Mouse (Mus musculus) common myeloid progenitor, adult 5-6 weeks (primary cell): Measurements from ENCODE around the gene Slc25a38. TPM values are rescaled to one million over a fixed set of nuclear protein-coding genes. Genes with fewer than 3 reads are reported as not detected.

Source experiments
- ATAC-seq: replicated peaks from 2 replicates; pipeline ENCODE4 v1.8.0; 2016; ENCODE audit warnings: low read depth, mild to moderate bottlenecking, moderate TSS enrichment, inconsistent platforms; ENCODE audit not compliant: poor library complexity, severe bottlenecking
- total RNA-seq: library from RNA; stranded (forward); fragments of 200-1000, 187-1606 nt; gene quantifications from 2 replicates; pipeline ENCODE4 v1.2.3, GENCODE M21; 2017

The Slc25a38 gene
- total RNA-seq, result 31.2 and 41.1 TPM in 2 replicates

DNA sequence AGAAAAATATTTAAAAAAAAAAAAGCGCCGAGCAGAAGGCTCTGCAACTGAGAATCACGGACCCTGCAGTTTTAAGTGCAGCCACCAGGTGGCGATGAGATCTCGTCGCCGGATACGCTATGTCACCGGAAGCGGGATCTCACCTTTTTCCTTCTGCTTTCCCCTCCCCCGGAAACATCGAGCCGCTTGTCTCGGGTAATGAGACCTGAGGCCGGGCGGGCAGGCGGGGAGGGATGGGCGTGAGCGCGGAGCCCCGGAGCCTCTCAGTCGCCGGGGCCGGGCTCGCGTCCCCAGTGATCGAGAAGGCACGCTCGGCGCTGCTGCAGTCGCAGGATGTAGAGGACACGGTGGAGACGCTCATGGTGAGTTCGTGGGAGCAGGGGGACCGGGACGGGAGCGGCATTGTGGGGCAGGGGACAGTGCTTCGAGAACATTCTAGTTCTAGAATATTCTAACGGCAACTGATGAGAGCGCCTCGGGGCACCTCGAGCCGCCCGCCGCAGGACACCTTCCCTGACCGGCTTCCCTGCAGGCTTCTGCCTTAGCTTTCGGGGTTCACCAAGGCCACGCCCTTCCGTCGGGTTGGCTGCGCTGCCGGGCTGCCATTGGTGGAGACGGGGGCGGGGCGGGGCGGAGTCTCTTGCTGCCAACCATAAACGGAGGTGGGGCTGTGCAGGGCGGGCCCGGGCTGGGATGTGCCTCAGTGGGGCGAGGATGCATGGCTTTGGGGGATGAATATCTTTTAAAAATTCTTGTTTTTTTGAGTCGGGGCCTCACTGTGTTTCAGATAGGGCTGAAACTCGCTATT lies at the start of gene Slc25a38:
Gene Slc25a38, plus strand, starts transcription at position 164 of the 808 bp plus-strand sequence.
- peak; percentile 89 for ATAC-seq

- no peak for ATAC-seq
These were observed 45.9 kb upstream of the Slc25a38 start for GRCm38 (mm10) chr9:120064317-120064716.

- no peak for ATAC-seq
These were observed 42.6 kb upstream of the Slc25a38 start for GRCm38 (mm10) chr9:120067609-120068008.

- peak; percentile 91 for ATAC-seq
These were observed 42.1 kb upstream of the Slc25a38 start for GRCm38 (mm10) chr9:120068047-120068446.

GRCm38 (mm10) chr9:120069779-120070178 lies 40.4 kb upstream of the Slc25a38 start, which contains the start of gene Cx3cr1:
Cx3cr1 (minus strand) TSS chr9:120069879.
- ATAC-seq, result no peak

GRCm38 (mm10) chr9:120071251-120071650 lies 38.9 kb upstream of the Slc25a38 start:
- no peak for ATAC-seq

GRCm38 (mm10) chr9:120073169-120073568 lies 37.0 kb upstream of the Slc25a38 start:
- peak; percentile 70 for ATAC-seq

GRCm38 (mm10) chr9:120074516-120074915 lies 35.7 kb upstream of the Slc25a38 start:
- no peak for ATAC-seq

DNA sequence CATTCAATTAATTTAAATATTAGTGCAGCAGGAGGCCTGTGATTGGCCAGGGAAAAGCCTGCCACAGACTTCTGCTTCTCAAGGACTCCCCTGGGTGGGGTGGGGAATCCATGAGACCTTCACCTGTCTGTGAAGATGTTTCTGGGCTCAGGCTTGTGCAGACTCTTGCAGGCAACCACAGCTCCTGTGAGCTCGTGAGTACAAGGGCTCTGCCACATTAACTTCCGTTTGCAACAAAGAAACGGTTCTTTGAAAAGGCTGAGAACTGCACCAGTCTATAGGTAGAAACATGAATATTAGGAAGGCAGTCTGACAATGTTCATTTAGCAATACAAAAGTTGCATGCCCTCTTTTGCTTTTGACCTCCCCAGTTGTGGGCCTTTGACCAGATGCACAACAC lies 31.9 kb upstream of the Slc25a38 start:
- ATAC-seq, result no peak

DNA sequence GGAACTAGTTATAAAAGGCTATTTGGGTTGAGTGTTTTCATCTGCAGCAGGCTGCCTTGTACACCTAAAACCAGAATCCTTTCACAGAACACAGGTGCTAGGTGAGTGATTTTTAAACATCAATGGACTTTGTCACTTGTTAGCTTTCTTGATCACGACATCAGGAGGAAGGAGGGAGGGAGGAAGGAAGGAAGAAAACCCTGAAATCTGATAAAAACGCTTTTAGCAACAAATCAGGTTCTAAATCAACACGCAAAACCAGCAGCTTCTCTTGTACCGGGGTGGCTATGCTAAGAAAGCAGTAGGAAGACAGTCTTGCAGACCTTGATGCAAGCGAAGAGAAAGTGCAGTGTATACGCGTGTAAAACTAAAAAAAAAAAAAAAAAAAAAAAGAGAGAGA lies 30.3 kb upstream of the Slc25a38 start:
- no peak for ATAC-seq

DNA sequence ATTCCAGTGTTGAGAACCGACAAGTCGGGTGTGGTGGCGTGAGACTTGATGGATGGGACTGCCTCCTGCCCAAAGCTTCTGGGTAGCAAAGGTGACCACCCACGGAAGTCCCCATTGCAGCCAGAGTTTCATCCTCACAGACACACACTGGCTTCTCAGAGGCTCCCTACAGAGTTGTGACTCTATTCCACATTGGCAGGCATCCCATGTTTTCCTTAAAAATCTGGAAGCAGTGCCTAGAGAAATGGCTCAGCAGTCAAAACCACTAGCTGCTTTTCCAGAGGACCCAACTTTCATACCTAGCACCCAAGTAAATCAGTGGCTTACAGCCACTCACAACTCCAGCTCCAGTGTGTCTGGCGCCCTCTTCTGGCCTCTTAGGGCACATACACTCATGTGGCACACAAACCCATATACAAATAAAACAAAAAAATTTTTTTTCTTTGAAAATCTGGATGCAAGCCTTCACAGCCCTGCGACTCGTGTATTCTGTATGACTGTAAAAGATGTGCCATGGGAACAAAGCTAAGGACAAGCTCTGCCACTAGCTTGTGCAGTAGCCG lies 29.5 kb upstream of the Slc25a38 start:
- no peak for ATAC-seq

GRCm38 (mm10) chr9:120081247-120081646 lies 28.9 kb upstream of the Slc25a38 start:
- no peak for ATAC-seq

DNA sequence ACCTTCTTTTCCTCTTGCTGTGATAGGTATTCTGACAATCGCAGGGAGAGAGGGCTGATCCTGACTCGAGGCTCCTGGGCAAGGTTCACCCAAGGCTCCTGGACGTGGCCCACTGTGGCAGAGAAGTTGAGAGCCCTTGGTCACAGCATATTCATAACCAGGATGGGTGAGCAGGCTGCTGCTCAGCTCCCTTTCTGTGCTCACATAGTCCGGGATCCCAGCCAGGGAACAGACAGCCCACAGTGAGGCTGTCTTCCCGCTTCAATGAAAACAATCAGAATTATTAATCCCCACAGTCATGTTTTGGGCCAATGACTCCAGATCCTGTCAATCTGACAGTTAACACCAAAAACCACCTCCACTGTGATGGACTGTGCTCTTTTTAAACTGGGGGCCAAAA lies 28.2 kb upstream of the Slc25a38 start:
- no peak for ATAC-seq

GRCm38 (mm10) chr9:120082691-120083090 lies 27.5 kb upstream of the Slc25a38 start:
- no peak for ATAC-seq

- ATAC-seq, result peak; percentile 92
These were observed 26.8 kb upstream of the Slc25a38 start for GRCm38 (mm10) chr9:120083158-120083894.

DNA sequence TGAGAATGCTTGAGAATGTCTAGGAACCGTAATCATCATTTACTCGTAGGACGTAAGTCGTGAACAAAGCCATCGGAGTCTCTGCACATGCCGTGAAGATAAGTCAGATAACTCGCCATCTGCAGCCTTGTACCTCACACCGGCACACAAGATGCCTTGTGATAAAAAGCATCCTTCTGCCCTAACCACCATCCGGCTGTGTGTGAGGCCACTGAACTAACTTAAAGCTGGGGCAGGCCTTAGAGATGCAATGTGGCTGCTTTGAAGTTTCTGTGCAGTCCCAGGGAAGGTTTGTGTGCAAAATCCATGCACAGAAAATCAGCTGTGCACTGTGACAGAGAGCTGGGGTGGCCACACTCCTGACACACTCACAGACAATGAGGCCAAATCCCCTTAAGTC lies 25.8 kb upstream of the Slc25a38 start:
- ATAC-seq, result no peak

DNA sequence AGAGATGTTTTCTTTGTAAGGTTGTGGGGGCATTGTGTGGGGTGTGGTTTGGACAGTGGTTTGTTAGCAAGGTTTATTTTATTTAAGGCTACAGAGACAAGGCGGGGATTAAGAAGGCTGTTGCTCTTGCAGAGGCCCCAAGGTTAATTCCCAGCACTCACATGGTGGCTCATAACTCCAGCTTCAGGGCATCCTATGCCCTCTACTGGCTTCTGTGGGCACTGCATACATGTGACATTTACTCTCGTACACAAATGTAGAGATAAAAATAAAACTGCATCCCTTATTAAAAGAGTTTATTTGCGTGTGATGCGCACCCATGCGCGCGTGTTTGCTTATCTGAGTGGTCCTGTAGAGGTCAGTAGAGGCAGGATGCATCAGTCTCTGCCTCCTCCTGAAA lies 21.0 kb upstream of the Slc25a38 start:
- ATAC-seq, result no peak

GRCm38 (mm10) chr9:120091086-120091485 lies 19.1 kb upstream of the Slc25a38 start:
- ATAC-seq, result no peak

GRCm38 (mm10) chr9:120091696-120092238 lies 18.4 kb upstream of the Slc25a38 start, which contains the start of gene Ccr8:
Ccr8 (plus strand) TSS chr9:120092114.
- ATAC-seq, result no peak

DNA sequence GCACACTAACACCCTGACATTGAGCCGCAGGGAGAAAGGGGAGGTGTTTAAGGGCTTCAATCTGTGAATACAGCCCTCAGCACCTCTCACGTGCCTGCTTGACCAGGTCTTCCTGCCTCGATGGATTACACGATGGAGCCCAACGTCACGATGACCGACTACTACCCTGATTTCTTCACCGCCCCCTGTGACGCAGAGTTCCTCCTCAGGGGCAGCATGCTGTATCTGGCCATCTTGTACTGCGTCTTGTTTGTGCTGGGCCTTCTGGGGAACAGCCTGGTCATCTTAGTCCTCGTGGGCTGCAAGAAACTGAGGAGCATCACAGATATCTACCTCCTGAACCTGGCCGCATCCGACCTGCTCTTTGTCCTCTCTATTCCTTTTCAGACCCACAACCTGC lies 16.5 kb upstream of the Slc25a38 start:
- no peak for ATAC-seq

GRCm38 (mm10) chr9:120095886-120096285 lies 14.3 kb upstream of the Slc25a38 start:
- no peak for ATAC-seq
